ENCODE assay signal across 17 mouse cellular contexts in the genomic region with DNA sequence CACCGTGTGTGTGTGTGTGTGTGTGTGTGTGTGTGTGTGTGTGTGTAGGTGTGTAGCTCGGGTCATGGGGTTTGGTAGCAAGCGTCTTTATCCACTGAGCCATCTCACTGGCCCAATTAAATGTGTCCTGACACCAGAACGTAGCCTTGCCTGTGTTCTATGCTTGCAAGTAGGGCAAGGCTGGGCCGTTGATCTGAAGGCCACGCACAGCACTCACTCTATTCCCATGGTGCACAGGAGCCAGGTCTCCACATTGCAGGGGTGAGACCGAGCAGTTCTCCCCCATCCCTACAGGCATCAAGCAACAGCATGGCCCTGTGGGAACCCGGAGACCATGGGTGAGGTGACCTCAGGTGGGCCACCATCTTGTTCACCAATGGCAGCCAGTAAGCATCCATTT.
DNase-seq lines count a peak whose midpoint lies in the region; ATAC-seq and TF ChIP-seq lines count a peak whose summit lies in the region.
"Had no signal": no experiment of that assay in that cellular context is flagged by ENCODE, and none has a peak within 500 bp of the region (broad histone marks: within the 10 kb centered on the region; RNA-seq: fewer than 3 reads in every experiment).

No protein-coding gene starts in this region.

- no peaks in the 10 kb centered on the region for H3K36me3 ChIP-seq in midbrain, embryonic 12.5 days
- H3K36me3 ChIP-seq in midbrain, embryonic 16.5 days (ENCODE audit: control insufficient read depth, insufficient read depth, low read length) = no peaks in the 10 kb centered on the region
- H3K36me3 ChIP-seq in limb, embryonic 10.5 days = no peaks in the 10 kb centered on the region
- H3K36me3 ChIP-seq: heart, embryonic 12.5 days; limb, embryonic 12.5 days; liver, embryonic 12.5 days had no signal

- H3K27ac ChIP-seq in gastrocnemius, adult 2 months = peak overlapping the region; percentile 78
- peak overlapping the region; percentile 69 for H3K27ac ChIP-seq in midbrain, embryonic 12.5 days (replicated peaks)
- H3K27ac ChIP-seq in midbrain, embryonic 16.5 days (ENCODE audit: low read length) = no peak overlapping the region
- H3K27ac ChIP-seq in limb, embryonic 10.5 days = 0 out of 2 replicates have a peak overlapping the region, but pooled peaks have one; percentile 78
- H3K27ac ChIP-seq: limb, embryonic 12.5 days; liver, embryonic 12.5 days had no signal

- no peak for TF ChIP-seq CTCF in gastrocnemius, adult 2 months (IDR thresholded peaks at IDR 0.05)

- H3K4me2 ChIP-seq in midbrain, embryonic 12.5 days (replicated peaks) = no peak overlapping the region
- no peak overlapping the region for H3K4me2 ChIP-seq in midbrain, embryonic 16.5 days (ENCODE audit: low read length)
- H3K4me2 ChIP-seq: heart, embryonic 12.5 days; limb, embryonic 12.5 days; liver, embryonic 12.5 days had no signal

- H3K27me3 ChIP-seq in midbrain, embryonic 12.5 days = peaks cover 37% of the 10 kb centered on the region
- H3K27me3 ChIP-seq in midbrain, embryonic 16.5 days (ENCODE audit: control insufficient read depth, insufficient read depth, low read depth, low read length) = no peaks in the 10 kb centered on the region
- H3K27me3 ChIP-seq in limb, embryonic 10.5 days (ENCODE audit: low read depth, poor library complexity, severe bottlenecking) = peaks cover 24% of the 10 kb centered on the region
- H3K27me3 ChIP-seq: heart, embryonic 12.5 days had no signal

- no peak for DNase-seq in gastrocnemius, adult 2 months
- no peak for DNase-seq in gastrocnemius, adult 18-20 months (ENCODE audit: low spot score)
- DNase-seq in adrenal gland, postnatal 25 days = peak; percentile 39
- DNase-seq in limb, embryonic 10.5 days (ENCODE audit: low spot score) = no peak
- no peak for DNase-seq in kidney, postnatal 10 days
- DNase-seq: cerebellum, adult 2 months; cerebellum, postnatal 36 days; forebrain, postnatal 0 days; kidney, adult 2 months; lung, adult 2 months had no signal

- intact Hi-C loops in gastrocnemius, adult 2 months (cut with DNase I) = loop anchor here (5.0 kb wide), 1 partner anchor 40 kb away; no protein-coding TSS in a partner anchor

- no peak overlapping the region for H3K9ac ChIP-seq in midbrain, embryonic 12.5 days (replicated peaks)
- no peak overlapping the region for H3K9ac ChIP-seq in midbrain, embryonic 16.5 days (ENCODE audit: low read depth, low read length)
- H3K9ac ChIP-seq: forebrain, postnatal 0 days; limb, embryonic 12.5 days; liver, embryonic 12.5 days had no signal

- H3K9me3 ChIP-seq in midbrain, embryonic 12.5 days = no peaks in the 10 kb centered on the region
- H3K9me3 ChIP-seq in midbrain, embryonic 16.5 days (replicated peaks; ENCODE audit: control insufficient read depth, low read length, poor library complexity, severe bottlenecking) = no peaks in the 10 kb centered on the region
- H3K9me3 ChIP-seq in limb, embryonic 10.5 days (replicated peaks) = no peaks in the 10 kb centered on the region
- H3K9me3 ChIP-seq: heart, embryonic 12.5 days; limb, embryonic 12.5 days; liver, embryonic 12.5 days had no signal

- H3K4me1 ChIP-seq in midbrain, embryonic 12.5 days = peaks cover 92% of the 10 kb centered on the region
- H3K4me1 ChIP-seq in midbrain, embryonic 16.5 days (ENCODE audit: control insufficient read depth, insufficient read depth, low read length) = peaks cover 63% of the 10 kb centered on the region
- peaks cover 100% of the 10 kb centered on the region for H3K4me1 ChIP-seq in limb, embryonic 10.5 days

- no peak for ATAC-seq in midbrain, embryonic 12.5 days (ENCODE audit: low FRiP score, low read depth)
- ATAC-seq in midbrain, embryonic 16.5 days = no peak
- ATAC-seq: forebrain, postnatal 0 days; inflammation-experienced regulatory T-cells, adult 6 months; liver, embryonic 12.5 days had no signal

- 82% methylated on average over 8 of the region's 8 CpGs for WGBS in midbrain, embryonic 12.5 days
- 78% methylated on average over 8 of the region's 8 CpGs for WGBS in midbrain, embryonic 16.5 days
- WGBS in limb, embryonic 10.5 days = 80% methylated on average over 8 of the region's 8 CpGs

- no peak overlapping the region for H3K4me3 ChIP-seq in gastrocnemius, adult 2 months
- no peak overlapping the region for H3K4me3 ChIP-seq in midbrain, embryonic 12.5 days
- no peak overlapping the region for H3K4me3 ChIP-seq in midbrain, embryonic 16.5 days (ENCODE audit: low read depth, low read length)
- no peak overlapping the region for H3K4me3 ChIP-seq in limb, embryonic 10.5 days
- H3K4me3 ChIP-seq: heart, embryonic 12.5 days; limb, embryonic 12.5 days; liver, embryonic 12.5 days; myocyte had no signal
